Mouse (Mus musculus) right cerebral cortex, postnatal 14 days (tissue): ENCODE measurements at regions not wholly inside any gene's neighbourhood (a gene's known extent, or its start where the extent isn't known, plus 50 kb on each side); places are given as distances from the start of the nearest gene placed in this dataset.

ENCODE experiments used
- DNase-seq: peaks from one replicate; pipeline ENCODE4 v3.0.0; 2022

- no peak for DNase-seq
Measured at GRCm38 (mm10) chr16:30652692-30653091, 53.2 kb downstream of the Fam43a start.

GRCm38 (mm10) chr16:30653806-30654205, 54.3 kb downstream of the Fam43a start:
- DNase-seq, result peak; percentile 57

DNA sequence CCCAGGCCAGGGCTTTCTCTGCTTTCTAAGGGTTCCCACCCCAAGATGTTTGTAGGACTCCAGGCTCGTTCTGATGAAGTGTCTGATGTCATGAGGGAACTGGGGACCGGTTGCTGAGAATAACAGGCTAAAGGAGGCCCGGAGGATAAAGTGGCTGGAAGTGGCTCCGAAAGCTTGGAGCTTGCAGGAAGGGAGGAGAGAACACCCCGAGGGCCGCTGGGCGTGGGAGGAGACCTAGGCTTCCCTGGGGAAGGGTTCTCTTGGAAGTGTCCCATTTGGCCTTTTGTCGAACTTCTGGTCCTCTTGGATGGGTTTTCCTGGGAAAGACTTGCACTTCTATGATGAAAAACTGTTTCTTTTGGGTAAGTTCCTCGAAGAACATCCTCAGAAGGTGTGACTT, 54.7 kb downstream of the Fam43a start:
- no peak for DNase-seq

DNA sequence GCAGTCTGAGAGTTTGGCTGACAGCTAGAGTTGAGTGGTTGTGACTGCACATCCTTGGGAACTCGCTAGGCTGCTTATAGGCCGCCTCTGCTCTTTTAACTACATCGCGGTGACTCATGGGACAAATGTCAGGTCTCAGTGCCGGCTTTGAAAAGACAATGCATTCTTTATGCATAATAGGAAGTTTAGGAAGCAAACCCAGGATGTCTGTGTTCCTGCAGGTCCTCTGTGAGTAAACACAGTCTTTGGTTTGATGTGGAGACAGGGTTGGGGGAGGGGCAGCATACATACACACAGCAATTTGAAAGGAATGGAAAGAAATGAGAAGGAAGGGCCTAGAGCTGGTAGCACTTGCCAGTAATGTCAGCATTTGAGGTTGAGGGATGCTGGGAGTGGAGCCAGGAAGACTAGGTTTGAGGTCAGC, 56.3 kb downstream of the Fam43a start:
- DNase-seq, result no peak

DNA sequence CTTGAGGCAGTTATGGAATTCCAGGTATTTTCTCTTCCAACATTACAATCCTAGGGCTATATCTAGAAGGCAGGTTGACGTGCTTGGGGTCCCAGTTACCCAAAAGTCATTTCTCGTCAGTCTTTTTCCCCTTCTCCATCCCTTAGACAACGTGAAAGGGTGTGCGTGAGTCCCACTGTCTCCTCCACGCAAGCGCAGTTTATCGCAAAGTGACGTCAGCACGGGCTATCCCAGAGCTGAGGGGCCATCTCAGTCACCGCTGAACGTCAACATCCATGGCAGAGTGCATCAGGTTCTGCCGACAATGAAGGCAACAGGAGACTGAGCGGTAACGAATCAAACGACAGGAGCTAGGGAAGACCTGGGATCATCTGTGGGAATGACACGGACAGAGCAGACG, 57.4 kb downstream of the Fam43a start:
- DNase-seq, result no peak

DNA sequence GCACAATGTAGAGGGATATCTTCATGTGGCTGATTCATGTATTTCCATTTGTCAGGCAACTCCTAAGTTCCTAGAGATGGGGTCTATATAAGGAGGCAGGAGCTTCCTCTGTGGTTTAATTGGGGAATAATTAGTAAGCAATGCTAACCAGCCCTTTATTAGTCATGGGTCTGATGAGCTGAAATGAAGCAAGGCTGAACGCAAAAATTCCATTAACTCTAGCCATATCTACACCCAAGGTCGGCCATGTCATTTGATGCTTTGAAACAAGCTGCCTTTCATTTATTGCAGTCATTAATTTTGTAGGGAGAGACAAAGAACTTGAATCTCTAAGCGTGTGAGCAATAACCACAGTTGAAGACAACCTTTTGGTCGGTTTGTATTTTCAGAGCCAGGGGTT, 59.4 kb downstream of the Fam43a start:
- no peak for DNase-seq

- DNase-seq, result no peak
Measured at GRCm38 (mm10) chr16:30661086-30661977, 61.8 kb downstream of the Fam43a start.

DNA sequence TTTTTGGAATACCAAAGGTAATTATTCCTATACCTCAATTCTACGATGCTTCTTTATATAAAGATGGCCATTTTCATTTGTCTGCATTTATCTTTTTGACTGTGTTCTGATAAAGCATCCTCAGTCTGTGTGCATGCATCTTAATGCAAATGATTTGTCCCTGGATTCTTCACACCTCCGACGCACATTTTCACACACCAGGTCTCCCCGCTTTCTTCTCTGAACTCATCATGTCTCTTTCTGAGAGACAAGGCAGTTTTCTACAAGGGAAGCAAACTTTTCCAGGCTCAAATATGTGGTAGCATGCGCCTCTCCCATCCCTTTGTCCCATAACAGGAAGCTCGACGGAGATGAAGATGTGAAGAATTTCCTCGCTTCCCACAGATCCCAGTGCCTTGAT, 63.5 kb downstream of the Fam43a start:
- DNase-seq, result no peak

DNA sequence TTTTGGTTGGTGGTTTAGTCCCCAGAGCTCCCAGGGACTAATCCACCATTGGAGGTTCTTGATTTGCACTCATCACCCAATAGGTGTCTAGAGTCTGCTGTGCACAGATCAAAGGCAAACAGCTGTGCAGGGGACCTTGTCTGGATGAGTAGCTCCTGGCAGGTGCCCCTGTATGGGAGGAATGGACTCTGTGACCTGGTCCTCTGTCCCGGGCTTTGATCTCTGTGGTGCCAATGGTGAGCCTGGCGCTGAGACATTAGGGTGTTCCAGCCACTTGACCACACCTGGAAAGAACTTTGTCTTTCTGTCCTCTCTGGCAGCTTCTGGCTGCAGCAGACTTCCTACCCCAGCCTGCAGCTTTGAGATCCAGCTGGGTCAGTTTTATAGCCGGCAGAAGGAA, 64.4 kb downstream of the Fam43a start:
- no peak for DNase-seq

DNA sequence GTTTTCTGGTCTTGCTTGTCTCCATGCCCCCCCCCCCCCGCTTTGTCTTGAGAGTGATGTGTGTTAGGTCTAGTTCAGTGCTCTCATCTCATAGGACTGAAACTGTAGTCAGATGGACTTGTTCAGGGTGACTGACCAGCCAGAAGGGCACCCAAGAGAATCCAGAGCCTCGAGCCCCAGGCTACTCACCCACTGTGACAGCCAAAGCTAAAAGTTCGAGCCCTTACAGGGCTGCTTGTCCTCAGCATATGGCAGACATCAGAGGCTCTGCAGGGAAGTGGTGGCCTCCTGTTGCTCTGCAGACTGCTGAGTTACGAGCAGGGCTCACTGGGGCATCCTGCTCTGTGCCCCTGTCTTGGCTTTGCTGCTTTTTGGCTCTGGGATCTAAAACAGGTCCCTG, 64.9 kb downstream of the Fam43a start:
- no peak for DNase-seq

DNA sequence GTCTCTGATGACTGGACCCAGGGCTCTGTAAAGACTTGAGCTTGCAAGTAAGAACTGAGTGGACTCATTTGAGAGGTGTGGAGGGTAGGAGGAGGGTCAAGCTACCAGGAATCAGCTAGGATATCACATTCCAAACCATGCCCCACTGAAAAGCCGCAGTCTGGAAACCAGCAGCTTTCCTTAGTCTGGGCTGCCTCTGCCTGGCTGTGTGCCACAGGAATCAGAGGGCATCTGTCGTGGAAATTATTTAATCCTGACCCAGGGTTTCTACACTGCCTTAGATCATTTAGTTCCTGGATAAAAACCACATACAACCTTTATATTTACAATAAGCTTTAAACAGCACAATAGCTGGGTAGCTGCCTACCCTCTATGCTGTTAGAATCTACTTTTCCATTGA, 66.4 kb downstream of the Fam43a start:
- DNase-seq, result no peak

- no peak for DNase-seq
Measured at GRCm38 (mm10) chr16:30669883-30670282, 70.4 kb downstream of the Fam43a start.

DNA sequence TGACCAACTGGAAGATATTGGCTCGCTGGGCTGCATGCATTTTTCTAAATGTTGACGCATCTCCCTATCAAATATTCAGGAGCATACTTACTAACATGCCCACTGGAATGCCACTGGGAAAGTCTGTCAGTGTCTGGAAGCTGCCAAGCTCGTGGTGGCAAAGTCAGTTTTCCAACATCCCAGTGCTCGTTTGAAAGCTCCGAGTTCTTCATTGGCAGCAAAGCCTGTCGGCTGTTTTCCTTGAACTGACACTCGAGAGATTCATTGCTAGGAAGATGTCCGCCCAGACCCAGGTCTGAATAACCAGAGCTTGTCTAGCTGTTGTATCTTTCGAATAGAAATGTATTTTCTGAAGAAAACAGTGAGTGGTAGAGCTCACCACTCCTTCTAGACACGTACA, 72.1 kb downstream of the Fam43a start:
- no peak for DNase-seq

- DNase-seq, result no peak
Measured at GRCm38 (mm10) chr16:30672776-30673550, 73.4 kb downstream of the Fam43a start.

DNA sequence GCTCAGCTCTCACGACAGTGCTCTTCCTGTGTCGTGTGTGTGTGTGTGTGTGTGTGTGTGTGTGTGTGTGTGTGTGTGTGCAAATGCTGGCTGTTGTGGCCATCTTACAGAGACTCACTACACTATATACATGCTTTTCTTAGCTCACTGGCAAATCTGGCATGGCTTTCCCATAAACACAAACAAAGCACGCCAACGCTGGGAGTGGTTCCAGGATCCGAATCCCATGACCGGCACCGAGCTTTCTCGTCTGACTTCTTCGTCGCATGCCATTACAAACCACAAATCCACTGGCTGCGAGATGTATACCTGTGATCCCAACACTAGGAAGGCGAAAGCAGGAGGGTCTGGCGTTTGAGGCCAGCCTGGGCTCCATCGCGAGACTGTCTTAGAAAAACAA, 74.1 kb downstream of the Fam43a start:
- DNase-seq, result no peak

DNA sequence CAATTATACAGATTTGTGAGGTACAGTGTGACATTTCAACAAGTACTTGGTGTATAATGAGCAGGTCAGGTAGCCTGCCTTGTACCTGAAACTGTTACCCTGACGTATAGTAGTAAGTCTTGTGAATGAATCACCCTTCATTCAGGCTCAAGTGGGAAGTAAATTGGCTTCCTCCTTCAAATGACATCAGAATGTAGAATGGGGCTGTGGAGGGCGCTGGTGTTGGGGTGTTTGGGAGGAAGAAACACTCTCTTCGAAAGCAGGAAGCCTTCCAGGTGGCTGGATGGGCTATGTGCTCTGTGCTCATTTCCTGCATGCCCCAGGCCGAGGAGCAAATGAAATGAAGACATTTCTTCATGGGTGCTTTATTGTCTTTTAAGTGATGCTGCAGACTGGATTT, 76.3 kb downstream of the Fam43a start:
- no peak for DNase-seq

DNA sequence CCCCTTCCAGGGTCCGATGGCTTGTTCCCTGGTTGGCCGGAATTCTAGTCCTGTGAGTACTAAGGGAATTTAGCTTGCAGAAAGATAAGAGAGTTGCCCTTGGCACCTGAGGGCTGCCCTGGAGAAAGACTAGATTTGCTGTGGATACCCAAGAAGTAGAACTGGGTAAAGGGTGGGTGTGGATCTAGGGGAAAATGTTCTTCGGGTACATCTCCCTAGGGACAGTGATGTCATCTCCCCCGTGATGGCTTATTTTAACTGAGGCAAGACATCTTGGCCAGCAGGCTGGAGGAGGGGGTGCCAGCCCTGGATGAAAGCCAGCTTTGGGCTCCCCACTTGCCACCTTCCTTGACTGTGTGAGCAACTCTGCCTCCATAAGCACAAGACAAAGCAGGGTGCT, 77.5 kb downstream of the Fam43a start:
- DNase-seq, result no peak

DNA sequence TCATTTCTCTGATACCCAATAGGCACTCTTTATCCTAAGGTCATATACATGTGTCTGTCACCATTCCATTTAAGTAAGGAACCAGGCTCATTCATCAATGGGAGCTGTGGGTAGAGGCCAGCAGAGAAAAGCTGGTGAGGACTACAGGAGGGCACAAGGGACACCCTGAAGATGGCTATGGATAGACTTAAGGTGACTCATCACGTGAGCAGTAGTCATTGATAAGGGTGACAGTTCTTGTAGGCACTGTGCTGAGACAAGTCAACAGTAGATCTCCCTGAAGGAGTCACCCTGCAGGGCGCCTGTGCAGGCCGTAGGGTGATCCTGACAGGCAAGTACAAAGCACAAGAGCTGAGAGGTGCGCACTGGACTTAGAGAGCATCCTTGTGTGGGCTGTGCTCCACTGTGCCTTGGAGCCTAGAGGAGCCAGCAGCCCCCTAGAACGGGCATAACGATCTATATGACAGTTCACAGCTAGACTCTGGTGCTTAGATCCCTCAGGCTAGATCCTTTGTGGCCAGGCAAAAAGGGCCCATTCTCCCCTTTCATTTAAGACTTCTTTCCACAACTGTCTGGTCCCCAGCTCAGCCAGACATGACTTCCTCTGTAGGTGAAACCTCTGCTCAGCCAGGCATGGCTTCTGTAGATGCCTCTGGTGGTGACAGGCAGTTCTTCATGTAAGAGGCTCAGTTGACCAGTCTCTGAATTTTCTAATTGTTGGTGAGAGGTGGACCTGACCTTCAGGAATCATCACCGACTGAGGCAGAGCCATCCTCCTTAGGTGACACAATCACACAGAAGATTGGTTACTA, 78.6 kb downstream of the Fam43a start:
- DNase-seq, result no peak

- DNase-seq, result no peak
Measured at GRCm38 (mm10) chr16:30678708-30679492, 79.4 kb downstream of the Fam43a start.

GRCm38 (mm10) chr16:30679493-30679811, 79.9 kb downstream of the Fam43a start:
- no peak for DNase-seq

GRCm38 (mm10) chr16:30681421-30681820, 81.9 kb downstream of the Fam43a start:
- no peak for DNase-seq

DNA sequence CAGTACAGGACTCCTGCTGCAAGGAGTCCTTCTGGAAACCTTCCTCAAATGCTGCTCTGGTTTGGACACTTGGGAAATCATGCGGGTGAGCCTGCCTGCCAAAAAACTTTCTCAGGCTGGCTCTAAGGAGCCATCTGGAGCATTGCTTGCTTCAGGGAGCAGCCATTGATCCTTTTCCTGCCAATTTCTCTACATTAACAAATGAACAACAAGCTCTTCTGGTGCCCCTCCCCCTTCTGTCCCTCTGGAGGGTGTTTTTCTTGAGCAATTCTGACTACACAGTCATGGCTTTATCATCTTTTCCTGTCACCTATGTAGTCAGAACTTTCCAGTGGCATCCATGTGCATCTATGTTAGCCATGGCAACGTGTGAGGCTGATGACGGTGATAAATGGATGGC, 84.5 kb downstream of the Fam43a start:
- DNase-seq, result peak; percentile 38

DNA sequence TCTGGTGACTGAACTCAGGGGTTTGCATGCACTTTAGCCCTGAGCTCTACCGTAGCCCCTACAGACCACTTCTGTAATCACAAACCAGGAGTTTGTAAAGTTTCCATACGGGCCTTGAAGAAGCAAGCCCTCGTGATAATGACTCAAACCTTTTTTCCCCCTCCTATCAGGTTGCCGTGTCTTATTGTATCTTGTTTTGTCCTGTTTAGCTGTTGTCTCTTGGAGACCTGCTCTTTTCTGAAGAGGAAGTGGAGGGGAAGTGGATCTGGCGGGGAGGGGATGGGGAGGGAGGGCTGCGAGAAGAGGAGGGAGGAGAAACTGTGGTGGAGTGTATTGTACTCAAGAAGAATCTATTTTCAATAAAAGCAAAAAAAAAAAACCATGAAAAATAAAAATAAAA, 87.0 kb downstream of the Fam43a start:
- DNase-seq, result no peak
